In the genomic region with DNA sequence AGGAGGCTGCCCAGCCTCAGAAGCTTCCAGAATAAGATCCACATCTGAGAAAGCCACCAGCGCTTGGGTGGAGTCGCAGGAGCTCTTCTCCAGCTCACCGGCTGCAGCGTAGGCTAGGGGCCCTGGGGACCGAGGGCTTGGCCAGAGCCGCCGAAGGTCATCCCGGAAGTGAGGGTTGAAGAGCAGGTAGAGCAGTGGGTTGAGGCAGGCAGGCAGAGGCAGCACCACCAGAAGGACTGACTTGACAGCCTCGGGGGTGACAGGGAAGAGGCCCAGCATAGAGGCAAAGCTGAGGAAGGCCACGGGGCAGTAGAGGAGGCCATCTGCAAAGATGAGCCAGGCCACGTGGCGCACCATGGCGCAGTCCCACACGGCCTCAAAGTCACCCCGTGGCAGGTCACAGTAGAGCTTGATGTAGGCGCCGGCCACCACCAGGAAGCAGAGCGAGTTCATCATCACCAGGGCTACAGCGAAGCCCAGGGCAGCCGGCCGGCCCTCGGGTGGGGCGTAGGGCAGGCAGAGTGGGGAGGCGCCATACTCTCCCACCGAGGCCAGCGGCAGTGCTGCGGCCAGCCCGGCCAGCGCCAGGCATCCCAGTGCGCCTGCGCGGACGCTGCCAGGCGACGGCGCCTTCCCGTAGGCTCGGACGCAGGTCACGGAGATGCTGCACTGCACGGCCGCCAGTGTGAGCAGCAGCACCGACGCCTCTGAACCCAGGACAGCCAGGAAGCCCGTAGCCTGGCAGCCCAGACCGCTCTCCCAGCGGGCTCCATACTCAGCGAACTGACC, we compare ENCODE assay signal across 9 mouse cellular contexts. TPM values are rescaled to one million over a fixed set of nuclear protein-coding genes. Genes with fewer than 3 reads are reported as not detected.
DNase-seq lines count a peak whose midpoint lies in the region; ATAC-seq and TF ChIP-seq lines count a peak whose summit lies in the region.
"Had no signal": no experiment of that assay in that cellular context is flagged by ENCODE, and none has a peak within 500 bp of the region (broad histone marks: within the 10 kb centered on the region; RNA-seq: fewer than 3 reads in every experiment).

No protein-coding gene starts in this region.

- WGBS in embryonic facial prominence, embryonic 12.5 days, result 32% methylated on average over 48 of the region's 48 CpGs
- 33% methylated on average over 48 of the region's 48 CpGs for WGBS in heart, embryonic 14.5 days
- WGBS in kidney, embryonic 15.5 days, result 29% methylated on average over 48 of the region's 48 CpGs
- 30% methylated on average over 48 of the region's 48 CpGs for WGBS in liver, adult 2 months
- 31% methylated on average over 48 of the region's 48 CpGs for WGBS in midbrain, embryonic 16.5 days
- WGBS in stomach, embryonic 14.5 days, result 27% methylated on average over 48 of the region's 48 CpGs

- ATAC-seq in embryonic facial prominence, embryonic 12.5 days (ENCODE audit: insufficient number of reproducible peaks, insufficient read depth, low FRiP score, low TSS enrichment), result peak; percentile 38; the same call in 1 of the 2 replicates
- peak; percentile 55 for ATAC-seq in heart, embryonic 14.5 days (ENCODE audit: insufficient number of reproducible peaks, insufficient read depth, low FRiP score, low read depth)
- ATAC-seq in kidney, embryonic 15.5 days (replicated peaks; ENCODE audit: low FRiP score), result peak; percentile 64
- ATAC-seq in midbrain, embryonic 16.5 days, result peak; percentile 84
- ATAC-seq in stomach, embryonic 14.5 days (ENCODE audit: insufficient number of reproducible peaks, insufficient read depth, low FRiP score, low read depth), result peak; percentile 71
- ATAC-seq: Patski had no signal

- peak overlapping the region; percentile 40 for H3K4me3 ChIP-seq in embryonic facial prominence, embryonic 12.5 days
- H3K4me3 ChIP-seq in heart, embryonic 14.5 days (ENCODE audit: control insufficient read depth in 1 of 2, insufficient read depth in 1 of 2, low read depth in 1 of 2, low read length in 2 of 2), result peak overlapping the region; percentile 42 to 48
- H3K4me3 ChIP-seq in kidney, embryonic 15.5 days (replicated peaks), result peak overlapping the region; percentile 46
- peak overlapping the region; percentile 30; the same call in 1 of the 2 replicates for H3K4me3 ChIP-seq in liver, adult 2 months (ENCODE audit: insufficient read depth, low read depth, low read length)
- H3K4me3 ChIP-seq in midbrain, embryonic 16.5 days (ENCODE audit: low read depth, low read length), result peak overlapping the region; percentile 38
- peak overlapping the region; percentile 29 for H3K4me3 ChIP-seq in stomach, embryonic 14.5 days (ENCODE audit: low read depth, low read length)

- H3K27me3 ChIP-seq in embryonic facial prominence, embryonic 12.5 days, result peaks cover 7% of the 10 kb centered on the region; the same call in 1 of the 2 replicates
- peaks cover 18% of the 10 kb centered on the region for H3K27me3 ChIP-seq in heart, embryonic 14.5 days (ENCODE audit: control insufficient read depth, insufficient read depth, low read length)
- H3K27me3 ChIP-seq in kidney, embryonic 15.5 days, result peaks cover 26% of the 10 kb centered on the region
- peaks cover 9% of the 10 kb centered on the region for H3K27me3 ChIP-seq in liver, adult 2 months (ENCODE audit: control insufficient read depth, insufficient read depth, low read length)
- H3K27me3 ChIP-seq in midbrain, embryonic 16.5 days (ENCODE audit: control insufficient read depth, insufficient read depth, low read depth, low read length), result no peaks in the 10 kb centered on the region
- H3K27me3 ChIP-seq in stomach, embryonic 14.5 days (ENCODE audit: control insufficient read depth, insufficient read depth, low read length), result no peaks in the 10 kb centered on the region
- H3K27me3 ChIP-seq: Patski had no signal

- TF ChIP-seq POLR2A in liver, adult 2 months (IDR thresholded peaks at IDR 0.05; ENCODE audit: extremely low read depth, insufficient read depth, low read length), result no peak

- peak overlapping the region; percentile 60 for H3K9ac ChIP-seq in embryonic facial prominence, embryonic 12.5 days
- H3K9ac ChIP-seq in heart, embryonic 14.5 days (ENCODE audit: low read length), result peak overlapping the region; percentile 62
- 0 out of 2 replicates have a peak overlapping the region, but pooled peaks have one; percentile 18 for H3K9ac ChIP-seq in kidney, embryonic 15.5 days
- 0 out of 2 replicates have a peak overlapping the region, but pooled peaks have one; percentile 0 for H3K9ac ChIP-seq in liver, adult 2 months (ENCODE audit: low read depth, low read length)
- peak overlapping the region; percentile 68 for H3K9ac ChIP-seq in midbrain, embryonic 16.5 days (ENCODE audit: low read depth, low read length)
- H3K9ac ChIP-seq in stomach, embryonic 14.5 days (replicated peaks; ENCODE audit: low read depth, low read length), result no peak overlapping the region

- DNase-seq in B cell, adult 2 months, result peak; percentile 6 to 16
- peak; percentile 83 for DNase-seq in adrenal gland, postnatal 10 days
- DNase-seq in liver, adult 2 months (ENCODE audit: extremely low read depth, low read depth, low spot score), result no peak

- TF ChIP-seq CTCF in liver, adult 2 months (IDR thresholded peaks at IDR 0.05; ENCODE audit: low read depth, low read length), result no peak

- H3K9me3 ChIP-seq in embryonic facial prominence, embryonic 12.5 days, result no peaks in the 10 kb centered on the region
- no peaks in the 10 kb centered on the region for H3K9me3 ChIP-seq in heart, embryonic 14.5 days (ENCODE audit: control insufficient read depth, low read length)
- no peaks in the 10 kb centered on the region for H3K9me3 ChIP-seq in kidney, embryonic 15.5 days (replicated peaks)
- H3K9me3 ChIP-seq in midbrain, embryonic 16.5 days (replicated peaks; ENCODE audit: control insufficient read depth, low read length, poor library complexity, severe bottlenecking), result no peaks in the 10 kb centered on the region
- H3K9me3 ChIP-seq in stomach, embryonic 14.5 days (ENCODE audit: control insufficient read depth, low read depth, low read length), result no peaks in the 10 kb centered on the region

- H3K27ac ChIP-seq in embryonic facial prominence, embryonic 12.5 days, result no peak overlapping the region
- no peak overlapping the region for H3K27ac ChIP-seq in heart, embryonic 14.5 days (replicated peaks in 1 of 2; ENCODE audit: control insufficient read depth in 1 of 2, insufficient read depth in 1 of 2, low read depth in 2 of 2, low read length in 2 of 2)
- no peak overlapping the region for H3K27ac ChIP-seq in kidney, embryonic 15.5 days
- H3K27ac ChIP-seq in liver, adult 2 months (replicated peaks; ENCODE audit: insufficient read depth, low read depth, low read length), result no peak overlapping the region
- no peak overlapping the region for H3K27ac ChIP-seq in midbrain, embryonic 16.5 days (ENCODE audit: low read length)
- no peak overlapping the region for H3K27ac ChIP-seq in stomach, embryonic 14.5 days (ENCODE audit: low read length)

- H3K36me3 ChIP-seq in embryonic facial prominence, embryonic 12.5 days, result no peaks in the 10 kb centered on the region
- no peaks in the 10 kb centered on the region for H3K36me3 ChIP-seq in heart, embryonic 14.5 days (ENCODE audit: control insufficient read depth, insufficient read depth, low read length)
- H3K36me3 ChIP-seq in kidney, embryonic 15.5 days, result no peaks in the 10 kb centered on the region
- H3K36me3 ChIP-seq in liver, adult 2 months (ENCODE audit: control insufficient read depth, insufficient read depth, low read length), result no peaks in the 10 kb centered on the region
- no peaks in the 10 kb centered on the region for H3K36me3 ChIP-seq in midbrain, embryonic 16.5 days (ENCODE audit: control insufficient read depth, insufficient read depth, low read length)
- no peaks in the 10 kb centered on the region for H3K36me3 ChIP-seq in stomach, embryonic 14.5 days (ENCODE audit: control insufficient read depth, insufficient read depth, low read length)

- H3K4me2 ChIP-seq in embryonic facial prominence, embryonic 12.5 days (replicated peaks), result peak overlapping the region; percentile 92
- peak overlapping the region; percentile 82 for H3K4me2 ChIP-seq in heart, embryonic 14.5 days (ENCODE audit: low read length)
- H3K4me2 ChIP-seq in kidney, embryonic 15.5 days, result peak overlapping the region; percentile 87
- H3K4me2 ChIP-seq in midbrain, embryonic 16.5 days (ENCODE audit: low read length), result peak overlapping the region; percentile 80
- peak overlapping the region; percentile 70 for H3K4me2 ChIP-seq in stomach, embryonic 14.5 days (replicated peaks; ENCODE audit: low read depth, low read length)

- H3K4me1 ChIP-seq in embryonic facial prominence, embryonic 12.5 days, result peaks cover 18% of the 10 kb centered on the region
- peaks cover 8 to 13% of the 10 kb centered on the region in 2 experiments; a peak in 3 of 4 replicates for H3K4me1 ChIP-seq in heart, embryonic 14.5 days (ENCODE audit: control insufficient read depth in 2 of 2, insufficient read depth in 2 of 2, low read length in 2 of 2)
- H3K4me1 ChIP-seq in kidney, embryonic 15.5 days, result peaks cover 22% of the 10 kb centered on the region
- no peaks in the 10 kb centered on the region for H3K4me1 ChIP-seq in liver, adult 2 months (ENCODE audit: control insufficient read depth, insufficient read depth, low read length)
- peaks cover 4% of the 10 kb centered on the region; the same call in 1 of the 2 replicates for H3K4me1 ChIP-seq in midbrain, embryonic 16.5 days (ENCODE audit: control insufficient read depth, insufficient read depth, low read length)
- no peaks in the 10 kb centered on the region; the same call in 1 of the 2 replicates for H3K4me1 ChIP-seq in stomach, embryonic 14.5 days (ENCODE audit: control insufficient read depth, insufficient read depth, low read length)

- H3K79me2 ChIP-seq in liver, adult 2 months (ENCODE audit: control insufficient read depth, insufficient read depth, low read length), result no peaks in the 10 kb centered on the region

RNA-seq across cellular contexts. Expression of gene Ube2t, which starts 25.0 kb away (rescaled TPM):
- 1 to 10 TPM; 5.1 to 6.6 TPM for total RNA-seq in adrenal gland, postnatal 10 days (2021)
- polyA plus RNA-seq in embryonic facial prominence, embryonic 12.5 days (2016; fragmentation: Nextera tagmentation; extraction: Ambion mirVana), result 34.8 and 35.6 TPM in 2 replicates
- polyA plus RNA-seq in heart, embryonic 14.5 days (2014; fragmentation: Nextera tagmentation; extraction: Ambion mirVana), result 44.7 and 47.9 TPM in 2 replicates
- polyA plus RNA-seq in kidney, embryonic 15.5 days (2015; fragmentation: Nextera tagmentation; extraction: Ambion mirVana), result 44.2 TPM in 2 replicates
- total RNA-seq in liver, adult 2 months (2014; rRNA removed), result 1.1 and 1.8 TPM in 2 replicates
- 0.19 and 0.43 TPM in 2 replicates for polyA plus RNA-seq in liver, adult 2 months (2012; rRNA removed)
- polyA plus RNA-seq in midbrain, embryonic 16.5 days (2015; fragmentation: Nextera tagmentation; extraction: Ambion mirVana), result 9.7 and 10.6 TPM in 2 replicates
- 34.2 and 35.1 TPM in 2 replicates for polyA plus RNA-seq in stomach, embryonic 14.5 days (2014; fragmentation: Nextera tagmentation; extraction: Ambion mirVana)

RNA-seq across cellular contexts. Expression of gene Ppp1r12b, which starts 31.6 kb away (rescaled TPM):
- 10 to 100 TPM; 16.7 to 32.8 TPM for total RNA-seq in adrenal gland, postnatal 10 days (2021)
- 9.6 and 10.8 TPM in 2 replicates for polyA plus RNA-seq in embryonic facial prominence, embryonic 12.5 days (2016; fragmentation: Nextera tagmentation; extraction: Ambion mirVana)
- polyA plus RNA-seq in heart, embryonic 14.5 days (2014; fragmentation: Nextera tagmentation; extraction: Ambion mirVana), result 35.7 and 35.9 TPM in 2 replicates
- 5.2 and 6.7 TPM in 2 replicates for polyA plus RNA-seq in kidney, embryonic 15.5 days (2015; fragmentation: Nextera tagmentation; extraction: Ambion mirVana)
- 4.7 and 5.0 TPM in 2 replicates for total RNA-seq in liver, adult 2 months (2014; rRNA removed)
- polyA plus RNA-seq in liver, adult 2 months (2012; rRNA removed), result 1.4 and 2.2 TPM in 2 replicates
- 13.6 and 13.7 TPM in 2 replicates for polyA plus RNA-seq in midbrain, embryonic 16.5 days (2015; fragmentation: Nextera tagmentation; extraction: Ambion mirVana)
- 28.9 and 32.8 TPM in 2 replicates for polyA plus RNA-seq in stomach, embryonic 14.5 days (2014; fragmentation: Nextera tagmentation; extraction: Ambion mirVana)
